Mouse (Mus musculus) CH12.LX (cell line): ENCODE measurements around the gene Krt17. TPM values are rescaled to one million over a fixed set of nuclear protein-coding genes. Genes with fewer than 3 reads are reported as not detected.

ENCODE experiments used
- DNase-seq: peaks from one replicate; pipeline ENCODE4 v3.0.0-alpha.2; 2013; ENCODE audit errors: extremely low read depth
- H3K27ac ChIP-seq: 2 replicates; pipeline ENCODE4 v1.5.1; 2012; ENCODE audit warnings: low read depth, mild to moderate bottlenecking, control low read depth, moderate library complexity; ENCODE audit not compliant: insufficient read depth
- H3K27me3 ChIP-seq: replicated peaks from 2 replicates; pipeline ENCODE3; 2012; ENCODE audit warnings: inconsistent platforms
- H3K36me3 ChIP-seq, 2 experiments: replicated peaks in 1 of 2; 2 replicates each; pipeline versions ENCODE3 to v1.6.1; 2012; ENCODE audit warnings: inconsistent platforms in 1 of 2, low read length in 1 of 2, mild to moderate bottlenecking in 1 of 2, mixed read lengths in 1 of 2, moderate library complexity in 1 of 2; ENCODE audit not compliant: control insufficient read depth in 1 of 2, insufficient read depth in 1 of 2
- H3K4me1 ChIP-seq, 2 experiments: 2 replicates each; pipeline ENCODE4 v1.6.1; 2012; ENCODE audit warnings: inconsistent platforms in 1 of 2, moderate library complexity in 1 of 2; ENCODE audit not compliant: insufficient read depth in 2 of 2, control insufficient read depth in 1 of 2
- H3K4me2 ChIP-seq: 2 replicates; pipeline ENCODE4 v1.6.1; 2012; ENCODE audit warnings: low read depth, mild to moderate bottlenecking, control low read depth; ENCODE audit not compliant: poor library complexity, insufficient read depth, severe bottlenecking
- H3K4me3 ChIP-seq, 3 experiments: fragments of 150-350 bp in 1 of 3; sonication (generic) in 1 of 3; replicated peaks in 1 of 3; 2 replicates each; pipeline versions ENCODE3 to v1.5.1; 2011 to 2012; ENCODE audit warnings: low read depth in 2 of 3, low read length in 2 of 3, mild to moderate bottlenecking in 2 of 3, moderate library complexity in 2 of 3, control low read depth in 1 of 3, improper control_type of control experiment in 1 of 3, inconsistent platforms in 1 of 3, mixed read lengths in 1 of 3; ENCODE audit not compliant: poor library complexity in 1 of 3
- H3K79me2 ChIP-seq: replicated peaks from 2 replicates; pipeline ENCODE4 v1.6.1; 2012; ENCODE audit warnings: mild to moderate bottlenecking, moderate library complexity; ENCODE audit not compliant: control insufficient read depth, poor library complexity, insufficient read depth, severe bottlenecking; ENCODE audit errors: extremely low read depth
- H3K9ac ChIP-seq: 2 replicates; pipeline ENCODE4 v1.6.1; 2012; ENCODE audit warnings: low read depth, mild to moderate bottlenecking, control low read depth, moderate library complexity; ENCODE audit not compliant: insufficient read depth
- H3K9me3 ChIP-seq: replicated peaks from 2 replicates; pipeline ENCODE3; 2012; ENCODE audit warnings: low read length, inconsistent platforms, mixed read lengths
- BHLHE40 ChIP-seq: IDR thresholded peaks from 2 replicates; pipeline ENCODE4 v1.6.1; 2011; ENCODE audit warnings: mild to moderate bottlenecking, low read depth, low read length, improper control_type of control experiment
- CHD2 ChIP-seq: IDR thresholded peaks from 2 replicates; pipeline ENCODE4 v1.6.1; 2011; ENCODE audit warnings: low read length, improper control_type of control experiment
- CTCF ChIP-seq, 2 experiments: IDR thresholded peaks in 1 of 2; conservative IDR thresholded peaks in 1 of 2; 2 replicates each; pipeline ENCODE4 v1.5.1; 2011 to 2012; ENCODE audit warnings: low read depth in 2 of 2, low read length in 2 of 2, improper control_type of control experiment in 1 of 2, inconsistent platforms in 1 of 2, mild to moderate bottlenecking in 1 of 2, moderate library complexity in 1 of 2
- ELF1 ChIP-seq: IDR thresholded peaks from 2 replicates; pipeline ENCODE4 v1.6.1; 2014; ENCODE audit warnings: low read depth, mild to moderate bottlenecking, inconsistent platforms, low read length, improper control_type of control experiment
- GABPA ChIP-seq: IDR thresholded peaks from 2 replicates; pipeline ENCODE4 v1.6.1; 2012; ENCODE audit warnings: low read depth, low read length, improper control_type of control experiment, inconsistent platforms; ENCODE audit not compliant: insufficient replicate concordance
- HCFC1 ChIP-seq: IDR thresholded peaks from 2 replicates; pipeline ENCODE4 v1.6.1; 2012; ENCODE audit warnings: low read depth, mild to moderate bottlenecking, inconsistent platforms, low read length, improper control_type of control experiment
- IRF4 ChIP-seq: IDR thresholded peaks from 2 replicates; pipeline ENCODE4 v1.6.1; 2014; ENCODE audit warnings: low read depth, mild to moderate bottlenecking, inconsistent platforms, low read length, improper control_type of control experiment
- JUND ChIP-seq: conservative IDR thresholded peaks from 2 replicates; pipeline ENCODE4 v1.6.1; 2011; ENCODE audit warnings: low read depth, low read length, improper control_type of control experiment
- KAT2A ChIP-seq: IDR thresholded peaks from 2 replicates; pipeline ENCODE4 v1.6.1; 2012; ENCODE audit warnings: low read length, improper control_type of control experiment, inconsistent platforms; ENCODE audit not compliant: insufficient replicate concordance
- MAFK ChIP-seq: IDR thresholded peaks from 2 replicates; pipeline ENCODE4 v1.6.1; 2011; ENCODE audit warnings: low read length, improper control_type of control experiment; ENCODE audit not compliant: insufficient replicate concordance
- MAZ ChIP-seq: IDR thresholded peaks from 2 replicates; pipeline ENCODE4 v1.6.1; 2012; ENCODE audit warnings: low read depth, mild to moderate bottlenecking, inconsistent platforms, low read length, improper control_type of control experiment, moderate library complexity
- MEF2A ChIP-seq: IDR thresholded peaks from 2 replicates; pipeline ENCODE4 v1.6.1; 2014; ENCODE audit warnings: low read depth, mild to moderate bottlenecking, inconsistent platforms, low read length, improper control_type of control experiment, borderline replicate concordance
- MXI1 ChIP-seq: IDR thresholded peaks from 2 replicates; pipeline ENCODE4 v1.6.1; 2011; ENCODE audit warnings: mild to moderate bottlenecking, low read depth, low read length, improper control_type of control experiment
- MYC ChIP-seq: IDR thresholded peaks from 2 replicates; pipeline ENCODE4 v1.6.1; 2011; ENCODE audit warnings: low read depth, mild to moderate bottlenecking, improper control_type of control experiment, low read length
- NELFE ChIP-seq: IDR thresholded peaks from 2 replicates; pipeline ENCODE4 v1.6.1; 2011; ENCODE audit warnings: low read depth, low read length, improper control_type of control experiment
- NRF1 ChIP-seq: IDR thresholded peaks from 2 replicates; pipeline ENCODE4 v1.6.1; 2014; ENCODE audit warnings: low read depth, mild to moderate bottlenecking, inconsistent platforms, low read length, improper control_type of control experiment, moderate library complexity
- PAX5 ChIP-seq: IDR thresholded peaks from 2 replicates; pipeline ENCODE4 v1.6.1; 2012; ENCODE audit warnings: low read length, inconsistent platforms, mixed read lengths
- POLR2AphosphoS2 ChIP-seq: IDR thresholded peaks from 2 replicates; pipeline ENCODE4 v1.6.1; 2011; ENCODE audit warnings: low read depth, low read length, improper control_type of control experiment
- RAD21 ChIP-seq: IDR thresholded peaks from 2 replicates; pipeline ENCODE4 v1.6.1; 2011; ENCODE audit warnings: low read depth, mild to moderate bottlenecking, low read length, improper control_type of control experiment, moderate library complexity
- RCOR1 ChIP-seq: conservative IDR thresholded peaks from 2 replicates; pipeline ENCODE4 v1.6.1; 2012; ENCODE audit warnings: low read depth, mild to moderate bottlenecking, inconsistent platforms, low read length, improper control_type of control experiment
- SIN3A ChIP-seq: IDR thresholded peaks from 2 replicates; pipeline ENCODE4 v1.6.1; 2012; ENCODE audit warnings: low read length, improper control_type of control experiment, inconsistent platforms
- SMC3 ChIP-seq: IDR thresholded peaks from 2 replicates; pipeline ENCODE4 v1.6.1; 2011; ENCODE audit warnings: low read depth, low read length, improper control_type of control experiment
- TCF12 ChIP-seq: IDR thresholded peaks from 2 replicates; pipeline ENCODE4 v1.6.1; 2014; ENCODE audit warnings: low read depth, mild to moderate bottlenecking, inconsistent platforms, low read length, improper control_type of control experiment
- UBTF ChIP-seq: IDR thresholded peaks from 2 replicates; pipeline ENCODE4 v1.6.1; 2012; ENCODE audit warnings: low read depth, mild to moderate bottlenecking, inconsistent platforms, low read length, improper control_type of control experiment, moderate library complexity
- USF2 ChIP-seq: conservative IDR thresholded peaks from 2 replicates; pipeline ENCODE4 v1.6.1; 2011; ENCODE audit warnings: low read depth, low read length, improper control_type of control experiment
- ZC3H11A ChIP-seq: IDR thresholded peaks from 2 replicates; pipeline ENCODE4 v1.6.1; 2012; ENCODE audit warnings: low read depth, mild to moderate bottlenecking, inconsistent platforms, low read length, improper control_type of control experiment
- ZKSCAN1 ChIP-seq: IDR thresholded peaks from 2 replicates; pipeline ENCODE4 v1.6.1; 2012; ENCODE audit warnings: low read depth, inconsistent platforms, low read length, improper control_type of control experiment, borderline replicate concordance
- ZNF384 ChIP-seq: IDR thresholded peaks from 2 replicates; pipeline ENCODE4 v1.6.1; 2012; ENCODE audit warnings: low read depth, low read length, improper control_type of control experiment, inconsistent platforms
- dilution Hi-C: fragments of 300-500 bp; cut with MboI; formaldehyde crosslinking; loops from 2 replicates; pipeline ENCODE4 v1.14.3; 2020; ENCODE audit warnings: low sequenced_read_pairs; ENCODE audit not compliant: extremely low pct_unique_long_range_greater_than_20kb, extremely low pct_ligation_motif_present
- in situ Hi-C: fragments of 300-500 bp; cut with MboI; formaldehyde crosslinking; loops from 3 replicates; pipeline ENCODE4 v1.14.3; 2019; ENCODE audit warnings: low sequenced_read_pairs, low pct_ligation_motif_present, low pct_unique_long_range_greater_than_20kb, mixed read lengths
- polyA plus RNA-seq: library from polyadenylated mRNA; unstranded; fragments of >175 nt; gene quantifications from 2 replicates; pipeline ENCODE4 v1.2.1, GENCODE M21; 2012; ENCODE audit warnings: low read depth; ENCODE audit not compliant: insufficient read length
- total RNA-seq, 2 experiments: library from RNA; depleted of rRNA; stranded (reverse); fragments of 300-350 nt in 1 of 2; fragments of >200 nt in 1 of 2; gene quantifications; 2 replicates each; pipeline ENCODE4 v1.2.3; 2012 to 2014

The Krt17 gene
- total and polyA plus RNA-seq, 3 experiments, result 0.76 TPM; not detected in 2

DNA sequence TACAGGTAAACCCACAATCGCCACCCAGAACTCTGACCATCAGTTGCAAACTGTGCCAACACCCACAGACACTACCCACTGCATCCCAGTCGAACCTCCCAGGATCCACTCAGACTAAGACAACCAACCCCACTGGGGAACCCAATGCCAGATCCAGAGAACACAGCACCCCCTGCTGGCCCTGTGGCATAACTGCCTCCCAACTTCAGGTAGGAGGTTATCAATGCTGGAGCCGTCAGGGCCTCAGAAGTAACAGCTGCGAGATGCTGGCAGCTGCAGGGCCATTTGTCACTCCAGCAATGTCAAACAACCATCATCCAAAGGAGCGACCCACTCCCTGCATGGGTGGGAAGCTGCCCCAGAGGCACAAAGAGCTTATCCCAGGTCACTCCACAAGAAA lies 37.0 kb upstream of the Krt17 start:
- peaks cover 71% of the 10 kb centered on the region for H3K27me3 ChIP-seq
- dilution Hi-C loops, result no loop called here
- DNase-seq, result no peak
- H3K4me3 ChIP-seq, result no peak overlapping the region
- no peaks in the 10 kb centered on the region for H3K79me2 ChIP-seq
- H3K9me3 ChIP-seq, result no peaks in the 10 kb centered on the region
- no peak overlapping the region for H3K9ac ChIP-seq
- no peak overlapping the region for H3K27ac ChIP-seq
- TF ChIP-seq NRF1 (no peak), ELF1 (no peak), CTCF (conservative IDR thresholded peaks at IDR 0.05 in 1 of 2, IDR thresholded peaks at IDR 0.05 in 1 of 2; ENCODE audit: low read depth in 2 of 2, low read length in 2 of 2) (peak; percentile 67 to 72), UBTF (no peak), ZKSCAN1 (no peak)
- H3K4me1 ChIP-seq, result peaks cover under 1 to 5% of the 10 kb centered on the region in 2 experiments; a peak in 2 of 4 replicates
- in situ Hi-C loops, result loop anchor here (10.0 to 25.0 kb wide), 3 partner anchors 560 to 910 kb away; partner anchors contain the start of genes Gm14180 and Krt10
- no peaks in the 10 kb centered on the region for H3K36me3 ChIP-seq
- no peak overlapping the region for H3K4me2 ChIP-seq

DNA sequence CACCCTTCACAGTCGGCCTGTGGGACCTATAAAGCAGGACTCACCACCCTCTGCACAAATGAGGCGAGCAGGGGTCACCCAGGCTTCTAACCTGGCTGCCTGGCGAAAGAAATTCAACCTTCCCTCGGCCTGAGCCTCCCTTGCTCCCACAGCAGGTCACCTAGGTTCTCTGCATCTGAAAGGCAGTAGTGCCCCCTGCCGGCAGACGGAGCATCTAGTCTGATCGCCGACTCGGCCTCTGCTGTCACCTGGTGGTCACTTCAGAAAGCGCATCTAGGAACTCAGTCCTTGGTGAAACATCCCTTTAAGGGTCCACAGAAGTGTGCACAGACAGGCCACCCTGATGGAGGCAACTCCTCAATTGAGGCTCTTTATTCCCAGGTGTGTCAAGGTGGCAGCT lies 34.5 kb upstream of the Krt17 start:
- no peaks in the 10 kb centered on the region for H3K36me3 ChIP-seq
- H3K4me3 ChIP-seq, result no peak overlapping the region
- TF ChIP-seq IRF4, result peak; percentile 58
- TF ChIP-seq MAZ, result no peak; the same call in 1 of the 2 replicates
- no peak for TF ChIP-seq ZKSCAN1
- no peak for TF ChIP-seq RCOR1
- peak; percentile 20; the same call in 1 of the 2 replicates for TF ChIP-seq MEF2A
- TF ChIP-seq MYC, result no peak
- TF ChIP-seq MXI1, result no peak
- TF ChIP-seq CHD2, result no peak
- TF ChIP-seq MAFK, result no peak
- TF ChIP-seq NELFE, result peak; percentile 97; the same call in 1 of the 2 replicates
- peak; percentile 95 for TF ChIP-seq SMC3
- peak; percentile 60; the same call in 1 of the 2 replicates for TF ChIP-seq TCF12
- no peak for TF ChIP-seq GABPA
- no peak for TF ChIP-seq KAT2A
- peak; percentile 41; the same call in 1 of the 2 replicates for TF ChIP-seq JUND
- TF ChIP-seq SIN3A, result peak; percentile 64; the same call in 1 of the 2 replicates
- no peak for TF ChIP-seq POLR2AphosphoS2
- peak; percentile 38; the same call in 1 of the 2 replicates for TF ChIP-seq ELF1
- TF ChIP-seq RAD21, result peak; percentile 96
- 0 out of 2 replicates have a peak, but pooled peaks have one; percentile 49 for TF ChIP-seq BHLHE40
- TF ChIP-seq NRF1, result peak; percentile 51; the same call in 1 of the 2 replicates
- peak; percentile 49; the same call in 1 of the 2 replicates for TF ChIP-seq ZC3H11A
- no peak for TF ChIP-seq PAX5
- peak; percentile 21; the same call in 1 of the 2 replicates for TF ChIP-seq ZNF384
- no peak for TF ChIP-seq USF2
- TF ChIP-seq CTCF (conservative IDR thresholded peaks at IDR 0.05 in 1 of 2, IDR thresholded peaks at IDR 0.05 in 1 of 2; ENCODE audit: low read depth in 2 of 2, low read length in 2 of 2), result peak; percentile 100
- peak; percentile 45 for TF ChIP-seq HCFC1
- TF ChIP-seq, all 38 proteins: peak for 15
- H3K79me2 ChIP-seq, result no peaks in the 10 kb centered on the region
- H3K9me3 ChIP-seq, result no peaks in the 10 kb centered on the region
- H3K27ac ChIP-seq, result no peak overlapping the region
- H3K27me3 ChIP-seq, result peaks cover 78% of the 10 kb centered on the region
- no peak overlapping the region for H3K9ac ChIP-seq
- peak; percentile 90 for DNase-seq
- in situ Hi-C loops, result loop anchor here (10.0 to 25.0 kb wide), 3 partner anchors 558 to 908 kb away; partner anchors contain the start of genes Gm14180 and Krt10
- H3K4me1 ChIP-seq, result peaks cover 9 to 16% of the 10 kb centered on the region in 2 experiments; a peak in 3 of 4 replicates
- no peak overlapping the region for H3K4me2 ChIP-seq
- dilution Hi-C loops, result no loop called here
